Mouse (Mus musculus) neural tube, embryonic 15.5 days (tissue): ENCODE measurements around the gene Cysrt1. TPM values are rescaled to one million over a fixed set of nuclear protein-coding genes. Genes with fewer than 3 reads are reported as not detected.
A peak's percentile ranks its signal among the peaks of the same experiment; 100 is the strongest.

Experiments
- ATAC-seq: fragments of 200-750 bp; cut with Nextera tagmentation; 2 replicates; pipeline ENCODE4 v1.8.0; 2017; ENCODE audit warnings: mild to moderate bottlenecking, moderate TSS enrichment, moderate library complexity; ENCODE audit not compliant: low FRiP score
- H3K27ac ChIP-seq: fragments of 300-500 bp; sonication (generic); replicated peaks from 2 replicates; pipeline ENCODE4 v1.5.1; 2015; ENCODE audit warnings: mild to moderate bottlenecking, inconsistent platforms
- H3K27me3 ChIP-seq: fragments of 300-500 bp; sonication (generic); replicated peaks from 2 replicates; pipeline ENCODE4 v1.6.1; 2015; ENCODE audit warnings: inconsistent platforms
- H3K36me3 ChIP-seq: fragments of 300-500 bp; sonication (generic); 2 replicates; pipeline ENCODE4 v1.6.1; 2015; ENCODE audit warnings: inconsistent platforms
- H3K4me1 ChIP-seq: fragments of 300-500 bp; sonication (generic); 2 replicates; pipeline ENCODE4 v1.6.1; 2015; ENCODE audit warnings: inconsistent platforms
- H3K4me2 ChIP-seq: fragments of 300-500 bp; sonication (generic); 2 replicates; pipeline ENCODE4 v1.6.1; 2015; ENCODE audit warnings: inconsistent platforms, mild to moderate bottlenecking, moderate library complexity
- H3K4me3 ChIP-seq: fragments of 300-500 bp; sonication (generic); replicated peaks from 2 replicates; pipeline ENCODE4 v1.5.1; 2015; ENCODE audit warnings: mild to moderate bottlenecking, inconsistent platforms
- H3K9ac ChIP-seq: fragments of 300-500 bp; sonication (generic); replicated peaks from 2 replicates; pipeline ENCODE4 v1.6.1; 2015; ENCODE audit warnings: mild to moderate bottlenecking, inconsistent platforms
- H3K9me3 ChIP-seq: fragments of 300-500 bp; sonication (generic); replicated peaks from 2 replicates; pipeline ENCODE4 v1.6.1; 2016; ENCODE audit warnings: inconsistent platforms
- WGBS: fragments of 180-500 bp; shearing (Covaris S2); methylation state at CpG from one replicate; pipeline ENCODE4 v1.1.7; 2015; ENCODE audit warnings: mixed read lengths; 5-methylcytosine and 5-hydroxymethylcytosine counted together
- polyA plus RNA-seq: library from polyadenylated mRNA; unstranded; fragments of >200 nt; fragmentation: Nextera tagmentation; extraction: Ambion mirVana; gene quantifications from 2 replicates; pipeline ENCODE4 v1.2.1, GENCODE M21; 2015

Gene Cysrt1
- polyA plus RNA-seq, 1 experiment from 2014 or later, result 0.47 TPM

GRCm38 (mm10) chr2:25223681-25224491 is 18.4 kb downstream of the Cysrt1 start:
- Histone ChIP-seq H3K4me1 (peaks cover 27% of the 10 kb centered on the region), H3K4me3 (peak overlapping the region; percentile 92), H3K4me2 (peak overlapping the region; percentile 94), H3K9me3 (no peaks in the 10 kb centered on the region), H3K9ac (peak overlapping the region; percentile 86), H3K27me3 (no peaks in the 10 kb centered on the region), H3K27ac (peak overlapping the region; percentile 96), H3K36me3 (peaks cover 5% of the 10 kb centered on the region; the same call in 1 of the 2 replicates)
- WGBS, result 2% methylated on average over 49 of the region's 53 CpGs
- peak; percentile 22 for ATAC-seq

- Histone ChIP-seq H3K4me3 (no peak overlapping the region), H3K4me1 (peaks cover 18% of the 10 kb centered on the region), H3K4me2 (no peak overlapping the region), H3K36me3 (peaks cover 5% of the 10 kb centered on the region; the same call in 1 of the 2 replicates), H3K9ac (no peak overlapping the region), H3K27ac (no peak overlapping the region), H3K27me3 (no peaks in the 10 kb centered on the region), H3K9me3 (no peaks in the 10 kb centered on the region)
- WGBS, result 75% methylated on average over 5 of the region's 5 CpGs
- no peak for ATAC-seq
Measured at GRCm38 (mm10) chr2:25221331-25221772, 20.9 kb downstream of the Cysrt1 start.

- Histone ChIP-seq H3K9me3 (no peaks in the 10 kb centered on the region), H3K4me1 (peaks cover 4% of the 10 kb centered on the region), H3K27ac (no peak within 1 kb of the TSS), H3K9ac (no peak within 1 kb of the TSS), H3K36me3 (peaks cover 5% of the 10 kb centered on the region; the same call in 1 of the 2 replicates), H3K27me3 (no peaks in the 10 kb centered on the region), H3K4me3 (no peak within 1 kb of the TSS), H3K4me2 (no peak within 1 kb of the TSS)
- no peak for ATAC-seq
Measured at GRCm38 (mm10) chr2:25218445-25218844, 23.8 kb downstream of the Cysrt1 start, which contains the start of gene Fam166a. Fam166a (plus strand) TSS chr2:25218745.

- Histone ChIP-seq H3K27me3 (peaks cover 3% of the 10 kb centered on the region; the same call in 1 of the 2 replicates), H3K36me3 (peaks cover 5% of the 10 kb centered on the region; the same call in 1 of the 2 replicates), H3K9me3 (no peaks in the 10 kb centered on the region), H3K4me1 (no peaks in the 10 kb centered on the region), H3K4me2 (no peak overlapping the region), H3K9ac (no peak overlapping the region), H3K27ac (no peak overlapping the region), H3K4me3 (no peak overlapping the region)
- ATAC-seq, result no peak
- 60% methylated on average over 2 of the region's 2 CpGs for WGBS
Measured at GRCm38 (mm10) chr2:25217666-25218065, 24.6 kb downstream of the Cysrt1 start.

GRCm38 (mm10) chr2:25214444-25214843 is 27.8 kb downstream of the Cysrt1 start, which contains the start of gene Stpg3:
Stpg3 (minus strand) TSS chr2:25214637.
- no peak for ATAC-seq
- Histone ChIP-seq H3K27me3 (peaks cover 4% of the 10 kb centered on the region; the same call in 1 of the 2 replicates), H3K36me3 (no peaks in the 10 kb centered on the region), H3K27ac (no peak within 1 kb of the TSS), H3K4me3 (no peak within 1 kb of the TSS), H3K4me1 (peaks cover 17% of the 10 kb centered on the region), H3K4me2 (no peak within 1 kb of the TSS), H3K9me3 (no peaks in the 10 kb centered on the region), H3K9ac (no peak within 1 kb of the TSS)
- 75% methylated on average over 3 of the region's 3 CpGs for WGBS

DNA sequence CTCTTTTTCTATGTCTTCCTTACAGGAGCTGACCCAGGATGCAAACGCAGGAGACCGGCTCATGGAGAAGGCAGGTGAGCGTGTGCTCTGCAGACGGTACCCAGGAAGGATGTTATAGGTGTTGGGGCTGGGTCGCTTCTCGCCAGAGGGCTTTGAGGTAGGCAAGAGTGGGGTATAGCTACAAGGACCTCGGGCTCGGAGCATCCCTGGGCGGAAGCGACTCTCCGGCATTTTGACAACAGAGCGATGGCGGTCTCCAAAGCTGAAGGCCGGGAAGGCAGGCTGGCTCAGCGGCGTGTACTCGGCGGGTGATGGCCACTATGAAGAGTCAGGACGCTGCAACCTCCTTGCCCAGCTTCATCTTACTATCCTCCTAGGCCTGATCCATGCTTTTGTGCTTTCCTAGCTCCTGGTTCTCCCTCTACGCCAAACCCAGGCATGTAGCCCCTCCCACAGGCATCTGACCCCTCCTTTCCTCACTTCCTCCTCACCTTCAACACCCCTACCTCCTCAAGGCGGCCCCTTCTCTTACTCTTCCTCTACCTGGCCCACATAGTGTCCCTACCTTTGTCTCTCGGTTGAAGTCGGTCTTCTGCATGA is 28.9 kb downstream of the Cysrt1 start:
- 65% methylated on average over 23 of the region's 23 CpGs for WGBS
- no peaks in the 10 kb centered on the region for H3K9me3 ChIP-seq
- H3K9ac ChIP-seq, result no peak overlapping the region
- no peak for ATAC-seq
- no peak overlapping the region for H3K4me3 ChIP-seq
- no peak overlapping the region for H3K4me2 ChIP-seq
- H3K4me1 ChIP-seq, result peaks cover 26% of the 10 kb centered on the region
- 0 out of 2 replicates have a peak, but pooled peaks cover 7% of the 10 kb centered on the region for H3K36me3 ChIP-seq
- peaks cover 4% of the 10 kb centered on the region; the same call in 1 of the 2 replicates for H3K27me3 ChIP-seq
- H3K27ac ChIP-seq, result no peak overlapping the region

GRCm38 (mm10) chr2:25211121-25211670 is 31.1 kb downstream of the Cysrt1 start, which contains the start of gene Nelfb:
Nelfb (minus strand) TSS chr2:25211489.
- ATAC-seq, result peak; percentile 91
- under 1% methylated on average over 44 of the region's 44 CpGs for WGBS
- no peaks in the 10 kb centered on the region for H3K9me3 ChIP-seq
- peaks cover 43% of the 10 kb centered on the region for H3K4me1 ChIP-seq
- H3K9ac ChIP-seq, result peak within 1 kb of the TSS; percentile 80
- H3K27me3 ChIP-seq, result peaks cover 4% of the 10 kb centered on the region; the same call in 1 of the 2 replicates
- peak within 1 kb of the TSS; percentile 66 for H3K4me2 ChIP-seq
- H3K4me3 ChIP-seq, result peak within 1 kb of the TSS; percentile 71
- H3K27ac ChIP-seq, result peak within 1 kb of the TSS; percentile 89
- peaks cover 27% of the 10 kb centered on the region for H3K36me3 ChIP-seq

GRCm38 (mm10) chr2:25210686-25211085 is 31.6 kb downstream of the Cysrt1 start:
- peaks cover 32% of the 10 kb centered on the region for H3K36me3 ChIP-seq
- WGBS, result under 1% methylated on average over 24 of the region's 24 CpGs
- peak overlapping the region; percentile 66 for H3K4me2 ChIP-seq
- H3K9me3 ChIP-seq, result no peaks in the 10 kb centered on the region
- no peak; the same call in 1 of the 2 replicates for ATAC-seq
- H3K4me3 ChIP-seq, result peak overlapping the region; percentile 71
- peaks cover 4% of the 10 kb centered on the region; the same call in 1 of the 2 replicates for H3K27me3 ChIP-seq
- H3K4me1 ChIP-seq, result peaks cover 43% of the 10 kb centered on the region
- peak overlapping the region; percentile 80 for H3K9ac ChIP-seq
- peak overlapping the region; percentile 89 for H3K27ac ChIP-seq

DNA sequence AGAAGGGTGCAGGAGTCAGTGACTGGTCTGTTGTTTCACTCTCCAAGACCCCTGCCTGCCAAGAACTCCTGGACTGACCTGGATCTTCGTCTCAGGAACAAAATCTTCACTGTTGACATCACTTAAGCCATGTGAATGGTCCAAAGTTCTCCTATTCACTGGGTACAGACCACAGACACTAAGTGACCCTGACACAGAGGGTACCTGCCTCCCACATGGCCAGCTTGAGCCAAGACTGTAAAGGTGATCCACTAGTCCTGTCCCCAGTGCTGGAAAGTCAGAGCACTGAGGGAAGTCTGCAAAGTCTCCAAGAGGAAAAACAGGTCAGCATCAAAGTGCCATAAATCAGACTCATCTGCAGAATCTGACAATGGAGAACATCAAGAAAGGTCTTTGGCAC is 34.7 kb downstream of the Cysrt1 start:
- Histone ChIP-seq H3K27me3 (no peaks in the 10 kb centered on the region), H3K4me3 (no peak overlapping the region), H3K36me3 (peaks cover 63% of the 10 kb centered on the region), H3K9ac (no peak overlapping the region), H3K27ac (no peak overlapping the region), H3K4me1 (peaks cover 43% of the 10 kb centered on the region), H3K4me2 (no peak overlapping the region), H3K9me3 (no peaks in the 10 kb centered on the region)
- ATAC-seq, result no peak
- 92% methylated on average over 1 of the region's 1 CpGs for WGBS

GRCm38 (mm10) chr2:25203631-25204214 is 38.5 kb downstream of the Cysrt1 start:
- 65% methylated on average over 4 of the region's 4 CpGs for WGBS
- no peak for ATAC-seq
- H3K4me1 ChIP-seq, result peaks cover 20% of the 10 kb centered on the region
- H3K4me2 ChIP-seq, result no peak overlapping the region
- peaks cover 94% of the 10 kb centered on the region for H3K36me3 ChIP-seq
- no peaks in the 10 kb centered on the region for H3K27me3 ChIP-seq
- H3K27ac ChIP-seq, result no peak overlapping the region
- no peak overlapping the region for H3K4me3 ChIP-seq
- H3K9ac ChIP-seq, result no peak overlapping the region
- H3K9me3 ChIP-seq, result no peaks in the 10 kb centered on the region

DNA sequence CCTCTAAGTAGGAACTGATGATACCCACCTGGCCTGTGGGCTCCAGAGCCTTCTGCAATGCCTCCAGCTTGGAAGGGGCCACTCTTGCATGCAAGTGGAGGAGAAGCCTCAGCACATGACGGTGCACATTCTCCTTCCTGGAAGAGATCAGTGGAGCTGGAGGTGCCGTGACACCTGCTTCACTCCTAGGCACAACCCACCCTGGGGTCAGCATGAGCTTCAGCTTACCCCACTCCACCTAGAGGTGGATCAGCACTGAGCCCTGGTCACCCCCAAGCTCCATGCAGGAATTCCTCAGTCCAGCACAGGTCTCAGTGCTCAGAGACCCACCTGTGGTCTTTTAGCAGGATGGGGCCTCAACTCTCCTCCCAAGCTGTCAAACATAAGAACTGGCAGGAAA is 41.6 kb downstream of the Cysrt1 start:
- no peak for ATAC-seq
- WGBS, result 94% methylated on average over 2 of the region's 2 CpGs
- Histone ChIP-seq H3K4me1 (peaks cover 4% of the 10 kb centered on the region; the same call in 1 of the 2 replicates), H3K36me3 (peaks cover 67% of the 10 kb centered on the region), H3K9ac (no peak overlapping the region), H3K27me3 (peaks cover 23% of the 10 kb centered on the region), H3K4me2 (no peak overlapping the region), H3K27ac (no peak overlapping the region), H3K4me3 (no peak overlapping the region), H3K9me3 (no peaks in the 10 kb centered on the region)
